Mouse (Mus musculus) inflammation-experienced regulatory T-cells, adult 16 weeks (primary cell): Measurements from ENCODE around the gene Flt4. TPM values are rescaled to one million over a fixed set of nuclear protein-coding genes. Genes with fewer than 3 reads are reported as not detected.

Source experiments
- polyA plus RNA-seq: library from polyadenylated mRNA; unstranded; fragments of 100-300 nt; shearing (Covaris generic); gene quantifications from one replicate; pipeline ENCODE4 v1.2.1, GENCODE M21; 2017

Gene Flt4
- not detected for polyA plus RNA-seq

GRCm38 (mm10) chr11:49608938-49609867 lies at the start of gene Flt4:
Gene Flt4, plus strand, starts transcription at chr11:49609263.

GRCm38 (mm10) chr11:49663310-49663709 lies 54.2 kb downstream of the Flt4 start, which contains the start of gene Scgb3a1:
Gene Scgb3a1, plus strand, starts transcription at chr11:49663610.

Other genes with a start within 250 kb of the Flt4 start
- gene Olfr1389, start 186.2 kb upstream of the Flt4 start, polyA plus RNA-seq: not detected
- 0.10 TPM for gene Olfr1388, start 172.6 kb upstream of the Flt4 start, polyA plus RNA-seq
- gene Olfr1387, start 153.9 kb upstream of the Flt4 start, polyA plus RNA-seq: not detected
- gene Olfr1386, start 144.2 kb upstream of the Flt4 start, polyA plus RNA-seq: not detected
- 0.09 TPM for gene Olfr1385, start 120.2 kb upstream of the Flt4 start, polyA plus RNA-seq
- not detected for gene Olfr1384, start 102.5 kb upstream of the Flt4 start, polyA plus RNA-seq
- not detected for gene Olfr1383, start 89.6 kb upstream of the Flt4 start, polyA plus RNA-seq
- not detected for gene Olfr1382, start 81.0 kb upstream of the Flt4 start, polyA plus RNA-seq
- 0.07 TPM for gene Olfr1381, start 65.8 kb upstream of the Flt4 start, polyA plus RNA-seq
- gene Olfr1380, start 52.4 kb upstream of the Flt4 start, polyA plus RNA-seq: not detected
- gene Scgb3a1, start 54.3 kb downstream of the Flt4 start, polyA plus RNA-seq: not detected
- 14.4 TPM for gene Cnot6, start 103.5 kb downstream of the Flt4 start, polyA plus RNA-seq
- gene Gfpt2, start 184.9 kb downstream of the Flt4 start, polyA plus RNA-seq: 3.1 TPM
- 32.8 TPM for gene Mapk9, start 237.5 kb downstream of the Flt4 start, polyA plus RNA-seq